Mouse (Mus musculus) thymus, postnatal 0 days (tissue): ENCODE measurements around the gene Luzp1. TPM values are rescaled to one million over a fixed set of nuclear protein-coding genes. Genes with fewer than 3 reads are reported as not detected.

Experiments used
- polyA plus RNA-seq: library from polyadenylated mRNA; unstranded; fragments of >200 nt; fragmentation: Nextera tagmentation; extraction: Ambion mirVana; gene quantifications from 2 replicates; pipeline ENCODE4 v1.2.1, GENCODE M21; 2015

Gene Luzp1
- polyA plus RNA-seq, 1 experiment from 2014 or later: 36.0 TPM

Other genes with a start within 250 kb of the Luzp1 start
- 1.2 TPM in 2 replicates for gene Tcea3, start 222.0 kb upstream of the Luzp1 start, polyA plus RNA-seq
- 7.5 and 8.2 TPM in 2 replicates for gene Zfp46, start 185.1 kb upstream of the Luzp1 start, polyA plus RNA-seq
- 113 and 119 TPM in 2 replicates for gene Hnrnpr, start 158.8 kb upstream of the Luzp1 start, polyA plus RNA-seq
- not detected in 2 replicates for gene Htr1d, start 46.2 kb upstream of the Luzp1 start, polyA plus RNA-seq
- gene 6030445D17Rik, start 7.5 kb upstream of the Luzp1 start, polyA plus RNA-seq: 0.16 and 0.21 TPM in 2 replicates
- gene Kdm1a, start 133.0 kb downstream of the Luzp1 start, polyA plus RNA-seq: 29.0 and 38.1 TPM in 2 replicates
- not detected in 2 replicates for gene Tex46, start 140.7 kb downstream of the Luzp1 start, polyA plus RNA-seq
- gene Lactbl1, start 152.9 kb downstream of the Luzp1 start, polyA plus RNA-seq: 0.05 and 0.12 TPM in 2 replicates